Mouse (Mus musculus): ENCODE data around the gene Gpr165.

Gpr165 gene

GRCm38 (mm10) chrX:96712907-96713774 lies at the start of gene Gpr165:
Gene Gpr165, plus strand, starts transcription at chrX:96713441.
- DNase-seq (ENCODE audit: low spot score): peak; percentile 70

GRCm38 (mm10) chrX:96674871-96675270 lies 38.4 kb upstream of the Gpr165 start:
- no peak for DNase-seq (ENCODE audit: low spot score)

All from retina, embryonic 14.5 days (tissue).